Mouse (Mus musculus) kidney, adult 9 months (tissue): Measurements from ENCODE around the gene Dcp1b.
A peak's percentile ranks its signal among the peaks of the same experiment; 100 is the strongest.
"Not testable (repeated sequence)": the region's sequence is repeated elsewhere in the genome, so short reads cannot be mapped to it uniquely, and the experiment has no call there.

Experiments
- DNase-seq: peaks from one replicate; pipeline ENCODE4 v3.0.0; 2022

Dcp1b gene

DNA sequence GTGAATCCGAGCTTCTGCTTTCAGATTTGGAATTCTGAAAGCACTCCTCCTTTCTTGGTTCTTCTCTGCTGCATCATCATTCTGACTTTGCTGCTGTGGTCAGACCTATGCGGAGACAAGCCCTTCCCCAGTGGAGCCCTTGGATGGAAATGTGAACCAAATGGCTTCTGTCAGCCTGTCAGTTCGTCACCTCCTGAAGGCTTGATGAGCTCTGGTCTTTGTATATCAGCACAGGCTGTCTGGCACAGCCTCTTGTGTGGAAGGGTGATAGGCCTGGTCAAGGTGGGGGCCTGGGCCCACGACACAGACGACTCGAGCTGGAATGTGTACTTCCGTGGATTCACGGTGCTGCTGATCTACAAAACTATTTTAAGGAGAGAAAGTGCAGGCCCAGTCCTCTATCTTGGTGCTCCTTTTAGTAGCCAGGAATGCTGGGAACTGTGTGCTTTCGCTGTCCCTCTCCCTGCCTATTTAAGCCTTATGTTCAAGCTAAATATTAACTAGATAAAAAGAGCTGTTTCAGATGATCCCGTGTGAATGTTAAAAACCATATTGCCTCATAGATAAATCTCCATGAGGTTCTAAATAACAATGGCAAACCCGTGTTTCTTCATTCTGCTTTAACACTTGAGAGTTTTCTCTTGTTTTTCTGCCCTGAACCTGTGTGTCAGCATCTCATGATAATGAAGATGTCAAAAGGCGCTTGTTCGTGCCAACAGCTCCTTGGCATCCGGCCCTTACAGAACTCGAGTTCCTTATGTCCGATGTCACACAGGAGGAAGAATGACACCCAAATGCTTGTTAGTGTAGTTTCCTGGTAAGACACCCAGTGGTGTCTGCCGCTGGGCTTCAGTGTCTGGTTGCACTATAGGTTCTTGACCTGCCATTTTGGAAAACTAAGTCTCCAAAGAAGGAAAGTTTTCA lies 21.6 kb downstream of the Dcp1b start, which contains the start of gene Cacna1c:
Gene Cacna1c (minus strand): TSS at position 37 of the 924 bp plus-strand sequence.
- no peak for DNase-seq

DNA sequence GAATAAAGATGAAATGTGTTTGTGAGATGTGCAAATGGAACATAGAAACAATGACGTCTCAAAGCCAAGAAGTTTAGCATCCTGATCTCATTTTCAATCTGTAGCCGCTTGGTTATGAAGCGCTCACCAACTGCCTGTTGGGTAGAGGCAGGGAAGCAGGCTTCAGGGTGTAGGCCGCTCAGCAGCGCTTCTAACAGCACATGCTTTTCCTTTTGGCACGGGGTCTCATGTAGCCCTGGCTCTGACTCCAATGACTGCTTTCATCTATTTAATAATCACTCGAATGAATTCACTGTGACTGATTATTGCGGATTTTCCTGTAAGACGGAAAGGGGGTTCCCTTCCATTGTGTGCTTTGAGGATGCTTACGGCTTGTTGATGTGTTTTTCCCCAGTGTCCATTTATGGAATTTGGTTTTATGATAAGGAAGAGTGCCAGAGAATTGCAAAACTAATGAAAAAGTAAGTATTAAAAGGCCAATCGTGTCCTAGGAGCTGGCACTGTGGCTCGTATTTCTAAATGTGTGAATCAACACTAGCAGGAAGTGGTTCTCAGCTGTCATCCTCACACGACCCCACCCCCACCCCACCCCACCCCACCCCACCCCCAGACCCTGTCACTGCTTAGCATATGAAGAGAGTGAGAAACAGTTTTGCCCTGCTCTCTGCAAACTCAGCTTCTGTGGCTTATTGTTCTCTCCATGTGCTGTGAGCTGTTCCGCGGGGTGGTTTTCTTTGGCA lies 23.7 kb downstream of the Dcp1b start:
- DNase-seq, result no peak

DNA sequence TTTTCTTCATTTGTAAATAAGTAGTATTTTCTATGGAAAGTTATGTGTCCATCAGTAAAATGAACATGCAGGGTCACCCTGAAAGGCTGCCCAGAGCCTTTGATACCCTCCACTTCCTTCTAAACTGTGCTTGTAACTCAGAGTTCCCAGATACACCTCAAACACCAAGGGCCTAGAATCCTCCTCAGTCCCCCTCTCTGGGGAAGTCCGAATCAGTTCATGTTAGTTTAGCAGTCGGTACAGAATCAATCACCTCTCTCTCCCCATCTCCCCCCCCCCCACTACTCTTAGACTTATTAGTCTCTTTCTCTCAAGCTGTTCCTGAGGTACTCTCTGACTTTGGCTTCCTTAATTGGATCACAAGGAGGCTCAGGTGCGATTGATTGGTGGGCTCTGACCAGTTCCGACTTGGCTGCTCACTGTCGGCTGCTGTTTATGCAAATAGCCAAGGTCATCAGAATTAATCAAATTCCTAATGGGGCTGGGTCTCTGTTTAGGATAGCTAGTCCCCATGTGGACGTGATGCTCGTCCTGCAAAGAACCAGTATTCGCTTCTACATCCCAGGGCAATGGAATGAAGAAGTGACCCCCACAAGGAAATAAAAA lies 24.3 kb downstream of the Dcp1b start:
- DNase-seq, result no peak

DNA sequence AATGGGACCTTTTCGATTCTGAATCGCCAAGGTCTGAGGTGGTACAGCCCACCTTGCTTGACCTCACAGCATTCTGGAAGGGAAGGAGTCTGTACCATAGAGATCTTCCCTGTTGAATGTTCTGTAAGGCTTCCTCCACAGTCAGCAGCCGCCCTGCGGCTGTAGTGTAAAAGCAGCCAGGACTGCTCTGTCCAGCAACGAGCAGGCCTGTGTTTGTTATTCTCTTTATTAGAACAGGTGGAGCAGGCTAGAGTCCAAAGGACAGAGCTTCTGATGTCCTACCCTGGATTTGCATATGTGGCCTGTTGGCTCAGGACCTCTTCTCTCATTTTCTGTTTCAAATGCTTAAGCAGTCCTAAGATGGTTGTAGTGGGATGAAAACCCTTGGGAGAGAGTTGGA lies 25.3 kb downstream of the Dcp1b start:
- DNase-seq, result no peak

DNA sequence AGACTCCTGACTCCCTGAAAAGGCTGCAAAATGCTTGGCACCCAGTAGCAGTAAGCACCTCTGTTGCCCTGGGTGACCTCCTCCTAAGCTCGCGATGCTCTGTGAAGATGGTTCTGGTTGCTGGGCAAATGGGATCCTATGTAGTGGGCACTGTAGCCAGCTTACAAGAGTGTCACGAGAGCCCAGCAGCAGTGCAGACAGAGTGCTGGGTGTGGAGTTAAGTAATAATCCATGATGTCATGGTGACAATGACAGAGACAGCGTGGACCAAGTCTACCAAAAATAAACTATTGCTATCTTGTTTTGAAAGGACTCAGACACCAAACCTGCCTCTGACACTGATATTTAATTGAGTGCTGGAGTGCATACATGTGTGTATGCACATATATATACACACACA lies 26.5 kb downstream of the Dcp1b start:
- no peak for DNase-seq

DNA sequence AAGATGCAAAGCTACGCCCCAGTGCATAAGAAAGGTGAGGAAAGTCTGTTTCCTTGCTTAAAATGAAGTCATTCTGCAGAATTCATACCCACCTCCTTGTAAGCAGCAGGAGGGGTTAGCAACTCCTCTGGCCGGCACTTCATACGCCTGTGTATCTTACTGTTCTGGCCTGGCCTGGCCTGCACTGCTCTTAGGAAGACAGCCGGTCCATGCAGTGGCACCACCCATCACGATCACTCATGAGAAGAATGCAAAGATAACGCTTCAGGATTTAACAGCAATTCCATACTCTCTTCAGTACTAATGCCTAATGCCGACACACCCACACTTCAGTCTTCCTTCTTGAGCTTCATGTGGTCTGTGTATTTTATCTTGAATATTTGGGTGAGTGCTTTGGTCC lies 29.2 kb downstream of the Dcp1b start:
- DNase-seq, result no peak

DNA sequence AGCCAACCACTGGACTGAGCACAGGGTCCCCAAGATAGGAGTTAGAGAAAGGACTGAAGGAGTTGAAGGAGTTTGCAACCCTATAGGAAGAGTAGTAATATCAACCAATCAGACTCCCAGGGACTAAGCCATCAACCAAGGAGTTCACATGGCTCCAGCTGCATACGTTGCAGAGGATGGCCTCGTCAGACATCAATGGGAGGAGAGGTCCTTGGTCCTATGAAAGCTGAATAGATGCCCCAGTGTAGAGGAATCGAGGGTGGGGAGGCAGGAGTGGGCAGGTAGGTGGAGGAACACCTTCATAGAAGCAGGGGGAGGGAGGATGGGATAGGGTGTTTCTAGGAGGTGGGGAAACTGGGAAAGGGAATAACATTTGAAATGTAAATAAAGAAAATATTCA lies 29.9 kb downstream of the Dcp1b start:
- DNase-seq, result no peak

DNA sequence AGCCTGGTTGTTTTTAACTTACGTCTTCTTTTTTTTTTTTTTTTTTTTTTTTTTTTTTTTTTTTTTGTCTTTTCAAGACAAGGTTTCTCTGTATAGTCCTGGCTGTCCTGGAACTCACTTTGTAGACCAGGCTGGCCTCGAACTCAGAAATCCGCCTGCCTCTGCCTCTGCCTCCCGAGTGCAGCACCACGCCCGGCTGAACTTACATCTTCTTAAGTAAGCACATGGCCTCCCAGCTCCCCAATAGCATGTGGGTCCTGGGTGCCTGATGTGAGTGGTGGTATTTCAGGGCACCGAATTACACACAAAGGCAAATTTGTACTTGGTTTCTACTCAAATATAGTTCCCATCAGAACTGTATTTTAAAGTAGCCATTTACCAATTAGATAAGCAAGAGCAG lies 31.0 kb downstream of the Dcp1b start:
- DNase-seq, result not testable (repeated sequence)

DNA sequence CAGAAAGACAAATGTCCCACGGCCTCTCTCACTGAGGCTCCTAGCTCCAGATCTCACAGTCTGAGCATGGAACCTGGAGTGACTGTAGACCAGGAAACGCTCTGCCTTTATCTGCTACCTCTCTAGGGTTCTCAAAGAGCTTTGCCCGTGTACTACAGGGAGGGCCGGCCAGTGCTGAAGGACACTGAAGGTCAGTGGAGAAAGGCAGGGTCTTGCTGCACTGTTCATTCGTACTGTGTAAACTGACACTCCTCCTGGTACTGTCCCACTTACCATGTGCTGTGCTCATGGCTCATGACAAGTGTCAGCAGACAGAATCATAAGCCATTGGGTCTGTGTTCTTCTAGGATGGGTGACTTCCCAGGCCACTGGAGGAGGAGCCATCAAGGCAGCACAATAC lies 38.3 kb downstream of the Dcp1b start:
- DNase-seq, result no peak

DNA sequence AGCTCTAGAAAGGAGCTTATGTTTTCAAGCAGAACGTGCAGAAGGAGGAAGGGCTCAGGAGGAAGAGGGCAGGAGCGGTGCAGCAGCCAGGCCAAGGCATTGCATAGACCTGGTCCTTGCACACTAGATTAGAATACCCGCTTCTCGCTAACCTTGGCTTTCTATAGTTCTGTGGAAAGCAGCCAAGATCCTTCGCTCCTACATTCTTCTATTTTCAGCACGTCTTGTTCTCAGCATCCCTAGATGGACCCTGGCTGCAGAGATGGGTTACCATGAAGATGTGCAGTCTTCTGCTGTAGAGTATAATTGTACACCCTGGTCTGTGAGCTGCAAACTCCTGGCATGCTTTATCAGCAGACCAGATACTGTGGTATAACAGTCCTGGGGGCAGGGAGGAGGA lies 39.1 kb downstream of the Dcp1b start:
- no peak for DNase-seq

DNA sequence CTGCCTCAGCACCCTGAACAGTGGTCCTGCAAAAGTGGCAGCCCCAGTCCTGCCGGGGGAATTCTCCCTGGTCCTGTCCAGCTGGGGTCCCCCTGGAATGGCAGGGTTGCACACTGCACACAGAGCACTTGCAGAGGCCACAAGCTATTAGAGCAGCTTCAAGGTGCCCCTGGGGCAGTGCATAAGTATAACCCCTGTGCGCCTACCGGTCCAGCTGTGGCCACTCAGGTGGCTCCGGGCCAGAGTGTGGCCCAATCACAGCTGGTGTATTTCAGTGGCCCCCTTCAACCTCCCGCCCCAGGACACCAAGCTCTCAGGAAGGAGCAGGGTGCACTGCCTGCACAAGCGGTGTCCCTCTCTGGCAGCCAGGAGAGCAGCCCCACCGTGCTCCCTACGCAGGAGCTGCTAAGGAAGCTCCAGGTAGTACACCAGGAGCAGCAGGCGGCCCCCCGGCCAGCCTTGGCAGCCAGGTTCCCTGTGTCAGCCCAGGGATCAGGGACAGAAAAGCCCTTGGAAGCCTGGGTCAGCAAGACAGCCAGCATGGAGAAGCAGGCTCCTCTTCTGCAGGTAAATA lies 40.1 kb downstream of the Dcp1b start:
- DNase-seq, result no peak

DNA sequence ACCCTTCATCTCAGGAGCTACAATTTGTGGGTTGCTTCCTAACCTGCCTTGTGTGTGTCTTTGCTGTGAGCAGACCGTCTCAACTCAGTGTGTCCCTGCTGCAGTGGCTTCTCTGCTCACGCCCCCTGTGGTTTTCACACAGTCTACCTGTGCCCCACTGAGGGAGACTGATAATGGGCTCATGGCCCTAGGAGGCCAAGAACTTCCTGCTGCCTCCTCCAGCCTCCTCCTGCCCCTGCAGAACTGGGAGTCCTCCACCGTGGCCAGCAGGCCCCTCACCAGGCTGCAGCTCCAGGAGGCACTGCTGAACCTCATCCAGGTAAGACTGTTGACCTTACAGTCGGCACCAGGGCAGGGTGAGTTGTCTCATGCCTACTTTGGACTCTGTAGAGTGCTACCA lies 42.6 kb downstream of the Dcp1b start:
- no peak for DNase-seq

DNA sequence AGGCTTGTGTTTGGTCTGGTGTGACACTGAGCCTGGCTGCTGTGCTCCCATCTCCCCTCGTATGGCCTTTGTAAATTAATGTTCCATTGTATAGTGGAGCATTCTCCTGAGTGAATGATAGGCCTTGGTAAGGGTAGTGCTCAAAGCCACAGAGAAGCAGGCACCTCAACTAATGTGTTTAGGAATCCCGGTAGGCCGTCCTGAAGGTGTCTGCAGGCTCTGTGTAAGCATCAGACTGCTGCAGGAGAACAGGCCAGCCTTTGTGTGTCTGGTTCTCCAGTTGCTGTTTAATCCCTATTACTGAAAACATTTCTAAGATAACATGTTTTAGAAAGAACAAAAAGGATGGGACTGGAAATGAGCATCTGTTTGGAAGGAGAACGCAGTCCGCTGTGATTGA lies 43.5 kb downstream of the Dcp1b start:
- DNase-seq, result no peak

DNA sequence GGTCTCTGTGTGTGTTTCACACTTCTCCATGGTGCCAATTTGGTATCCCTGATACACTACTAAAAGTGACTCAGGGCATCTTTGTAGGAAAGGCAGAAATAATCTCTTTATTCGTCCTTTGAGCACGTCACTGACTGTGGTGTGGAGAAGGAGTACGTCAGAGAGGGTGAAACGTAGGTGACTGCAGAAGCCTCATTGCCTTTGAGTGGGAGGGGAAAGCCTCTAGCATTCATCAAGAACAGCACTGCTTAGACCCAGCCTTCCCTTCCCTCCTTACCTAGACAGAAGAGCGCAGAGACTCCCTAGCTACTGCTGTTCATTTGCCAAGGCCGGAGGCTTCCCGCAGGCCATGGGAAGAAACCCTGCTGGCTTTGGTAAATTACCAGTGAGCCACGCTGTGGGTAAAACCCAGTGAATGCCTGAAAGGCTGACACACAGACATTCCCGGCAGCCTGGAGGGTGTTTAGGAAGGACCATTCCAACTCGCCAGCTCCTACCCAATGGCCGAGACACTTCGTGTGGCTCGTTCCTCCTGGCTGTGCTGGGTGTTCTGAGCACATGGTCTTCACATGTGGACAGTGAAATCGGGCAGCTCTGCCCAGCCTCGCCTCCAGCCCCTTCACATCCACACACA lies 44.3 kb downstream of the Dcp1b start:
- no peak for DNase-seq

DNA sequence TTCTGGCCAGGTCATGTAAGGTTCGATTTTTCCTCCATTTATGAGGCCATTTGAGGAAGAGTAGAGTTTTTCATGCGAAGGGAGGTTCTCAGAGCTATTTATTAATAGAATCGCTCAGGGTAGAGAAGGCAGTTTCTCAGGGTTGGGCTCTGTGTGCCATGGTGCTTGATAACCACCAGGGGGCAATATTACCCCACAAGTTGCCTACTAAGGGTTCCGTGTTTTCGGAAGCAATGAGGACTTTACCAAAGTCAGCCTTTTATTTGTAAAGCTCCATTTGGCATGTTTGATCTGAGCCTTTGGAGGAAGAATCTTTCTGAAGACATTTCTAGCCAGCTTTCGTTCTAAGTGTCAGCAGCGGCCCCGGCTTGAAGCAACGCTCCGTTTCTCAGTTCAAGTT lies 45.2 kb downstream of the Dcp1b start:
- peak; percentile 66 for DNase-seq

DNA sequence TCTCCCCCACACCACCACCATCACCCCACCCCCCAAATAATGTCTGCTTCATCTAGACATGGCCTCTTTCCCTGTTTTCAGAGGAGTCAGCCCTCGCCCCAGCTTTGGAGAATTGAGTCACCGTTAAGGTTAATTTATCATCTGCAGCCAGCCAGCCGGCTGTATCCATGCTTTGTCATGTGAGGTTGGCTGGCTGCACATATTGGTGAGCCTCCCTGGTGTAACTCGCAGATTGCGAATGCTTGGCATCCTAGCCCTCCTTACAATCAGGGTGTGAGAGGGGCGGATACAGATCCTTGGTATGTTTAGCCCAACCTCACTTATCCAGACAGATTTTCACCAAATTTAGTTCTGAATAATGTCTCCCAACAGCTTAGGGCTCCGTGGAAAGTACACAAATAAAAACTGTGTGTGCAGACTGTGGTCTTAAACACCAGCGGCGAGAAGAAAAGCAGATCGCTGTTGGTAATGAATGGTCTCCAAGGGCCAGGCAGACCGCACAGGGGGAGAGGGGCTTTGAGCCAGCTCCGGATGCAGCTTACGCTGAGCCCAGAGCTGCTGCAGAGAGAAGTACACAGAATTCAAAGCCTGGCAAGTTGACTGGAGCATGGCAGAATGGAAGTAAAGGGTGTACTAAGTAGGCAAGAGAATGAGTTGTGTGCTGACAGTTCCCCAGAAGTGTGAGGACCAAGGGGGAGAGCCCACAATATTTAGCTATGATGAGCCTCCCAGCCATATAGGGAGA lies 49.6 kb downstream of the Dcp1b start:
- DNase-seq, result no peak

DNA sequence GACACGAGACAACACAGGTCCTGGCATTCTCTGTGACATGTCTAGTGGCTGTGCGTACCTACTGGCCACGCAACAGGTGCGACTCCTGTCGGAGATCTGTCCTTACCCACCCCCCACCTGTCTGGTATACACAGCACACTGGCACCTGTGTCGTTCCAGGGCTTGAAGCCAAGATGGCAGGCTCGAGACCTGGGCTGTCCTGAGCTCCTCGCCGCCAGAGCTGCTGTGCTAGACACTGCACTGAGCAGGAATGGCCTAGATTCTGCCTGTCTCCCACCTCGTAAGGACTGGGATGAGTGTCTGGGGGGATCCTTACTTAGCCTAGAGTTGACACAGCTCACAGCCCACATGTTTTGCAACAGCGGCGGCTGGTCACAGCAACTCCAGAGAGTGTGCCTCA lies 50.2 kb downstream of the Dcp1b start:
- DNase-seq, result no peak

DNA sequence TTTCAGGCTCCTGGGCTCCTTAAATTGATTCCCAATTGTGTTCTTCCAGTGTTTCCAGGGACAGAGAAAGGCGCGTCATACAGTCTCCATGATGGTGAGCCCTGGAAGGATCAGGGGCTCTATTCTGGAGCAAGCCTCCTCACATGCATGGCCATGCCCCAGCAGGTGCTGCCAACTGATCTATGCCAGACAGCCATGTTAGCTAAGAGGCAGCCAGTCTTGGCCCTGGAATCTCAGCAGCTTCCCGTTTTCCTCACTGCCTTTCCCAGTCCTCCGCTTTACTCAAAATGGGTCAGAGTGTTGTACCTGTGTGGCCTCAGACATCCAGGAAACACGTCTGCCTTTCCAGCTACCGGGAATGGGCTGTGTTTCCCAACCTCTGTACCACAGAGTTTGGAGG lies 50.7 kb downstream of the Dcp1b start:
- DNase-seq, result no peak

DNA sequence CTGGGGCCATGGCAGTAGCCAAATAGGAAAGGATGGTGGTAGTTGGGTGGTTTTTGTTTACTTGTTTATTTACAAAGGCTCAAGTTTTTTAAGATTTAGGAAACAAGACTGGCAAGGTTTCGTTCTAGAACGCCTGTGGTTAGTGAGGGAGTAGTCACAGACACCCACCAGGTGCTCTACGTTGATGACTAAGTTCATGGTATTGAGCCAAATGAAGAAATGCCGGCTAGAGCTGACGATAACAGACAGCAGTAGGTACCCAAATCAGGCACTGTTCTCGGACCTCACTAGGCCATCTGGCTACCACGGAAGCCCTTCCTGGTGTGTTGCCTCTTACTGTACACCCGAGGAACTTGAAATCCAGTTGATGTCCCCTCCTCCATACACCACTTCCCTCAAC lies 51.9 kb downstream of the Dcp1b start:
- no peak for DNase-seq

DNA sequence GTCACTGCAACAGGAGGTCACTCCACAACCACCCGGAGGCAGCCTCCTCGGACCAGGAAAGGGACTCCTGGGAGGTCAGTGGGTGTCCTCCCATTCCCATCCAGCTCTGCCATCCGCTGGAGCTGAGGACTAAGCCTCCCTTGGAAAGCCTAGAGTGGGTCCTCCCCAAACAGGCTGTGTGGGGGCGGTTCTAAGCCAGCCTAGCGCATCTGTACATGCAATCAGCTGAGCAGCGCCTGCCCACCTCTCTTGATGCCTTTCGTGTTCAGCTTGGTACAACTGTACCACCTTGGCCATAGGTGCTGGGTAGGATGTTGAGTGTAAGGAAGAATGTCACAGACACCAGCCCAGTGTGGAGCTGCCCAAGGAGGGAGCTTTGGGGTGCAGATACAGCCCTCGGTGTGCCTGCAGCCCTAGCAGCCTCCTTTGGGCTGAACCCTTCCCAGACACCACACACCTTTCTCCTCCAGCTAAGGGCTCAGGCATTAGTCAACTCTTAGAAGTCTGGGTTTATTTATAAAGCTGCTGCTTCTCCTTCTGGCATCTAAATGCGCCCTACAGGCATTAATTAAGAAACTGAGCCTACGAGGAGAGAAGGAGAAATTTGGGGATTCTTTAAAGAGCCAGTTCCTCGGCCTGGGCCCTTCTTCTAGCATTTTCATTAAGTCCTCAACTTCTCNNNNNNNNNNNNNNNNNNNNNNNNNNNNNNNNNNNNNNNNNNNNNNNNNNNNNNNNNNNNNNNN lies 54.0 kb downstream of the Dcp1b start:
- no peak for DNase-seq

DNA sequence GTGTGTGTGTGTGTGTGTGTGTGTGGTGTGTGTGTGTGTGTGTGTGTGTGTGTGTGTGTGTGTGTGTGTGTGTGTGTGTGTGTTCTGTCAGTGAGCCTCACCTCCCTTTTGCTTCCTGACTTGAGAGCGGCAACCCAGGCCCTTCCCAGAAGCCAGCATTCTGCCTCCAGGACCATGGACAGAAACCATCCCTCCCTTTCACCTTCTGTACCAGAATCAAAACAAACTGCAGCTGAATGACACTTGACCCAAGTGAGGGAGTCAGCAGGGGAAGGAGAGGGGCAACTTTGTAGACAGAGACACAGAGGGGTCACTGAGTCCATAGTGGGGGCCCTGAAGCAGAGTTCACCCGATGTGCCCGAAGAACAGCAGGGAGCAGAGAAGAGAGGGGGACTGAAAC lies 58.0 kb downstream of the Dcp1b start:
- DNase-seq, result no peak

DNA sequence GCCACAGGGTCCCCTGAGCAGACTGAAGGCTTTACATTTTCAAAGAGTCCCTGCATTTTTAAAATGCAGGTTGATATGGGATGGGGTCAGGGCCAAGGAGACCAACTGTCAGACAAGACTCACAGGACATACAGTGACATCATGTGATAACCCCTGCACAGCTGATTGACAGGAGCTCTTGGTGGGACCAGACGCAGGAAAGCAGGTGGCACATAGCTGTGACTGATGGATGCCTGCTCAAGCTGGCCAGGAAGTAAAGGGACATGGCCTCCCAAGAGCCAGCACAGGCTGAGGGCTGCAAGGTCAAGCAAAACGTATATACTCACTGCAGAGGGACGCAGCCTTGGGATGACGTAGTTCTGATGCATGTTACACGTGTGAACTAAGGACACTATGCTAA lies 60.4 kb downstream of the Dcp1b start:
- no peak for DNase-seq
